Mouse (Mus musculus) left cerebral cortex, adult 11 months (tissue): ENCODE measurements at regions not wholly inside any gene's neighbourhood (a gene's known extent, or its start where the extent isn't known, plus 50 kb on each side); places are given as distances from the start of the nearest gene placed in this dataset.
"Not testable (repeated sequence)": the region's sequence is repeated elsewhere in the genome, so short reads cannot be mapped to it uniquely, and the experiment has no call there.

Experiments used
- DNase-seq: peaks from one replicate; pipeline ENCODE4 v3.0.0; 2022; ENCODE audit warnings: low spot score

GRCm38 (mm10) chr2:147307488-147308386, 54.0 kb upstream of the Pax1 start:
- peak; percentile 48 for DNase-seq

GRCm38 (mm10) chr2:147306728-147307127, 55.0 kb upstream of the Pax1 start:
- no peak for DNase-seq

- DNase-seq = peak; percentile 60
Measured at GRCm38 (mm10) chr2:147305262-147305661, 56.5 kb upstream of the Pax1 start.

- DNase-seq = no peak
Measured at GRCm38 (mm10) chr2:147300503-147300902, 61.2 kb upstream of the Pax1 start.

- no peak for DNase-seq
Measured at GRCm38 (mm10) chr2:147299359-147299758, 62.4 kb upstream of the Pax1 start.

- peak; percentile 76 for DNase-seq
Measured at GRCm38 (mm10) chr2:147298499-147298896, 63.2 kb upstream of the Pax1 start.

GRCm38 (mm10) chr2:147297876-147298498, 63.7 kb upstream of the Pax1 start:
- no peak for DNase-seq

- DNase-seq = not testable (repeated sequence)
Measured at GRCm38 (mm10) chr2:147294926-147295325, 66.8 kb upstream of the Pax1 start.

GRCm38 (mm10) chr2:147293294-147293688, 68.4 kb upstream of the Pax1 start:
- DNase-seq = no peak

- no peak for DNase-seq
Measured at GRCm38 (mm10) chr2:147292387-147293293, 69.1 kb upstream of the Pax1 start.

GRCm38 (mm10) chr2:147283390-147283789, 78.3 kb upstream of the Pax1 start:
- no peak for DNase-seq

GRCm38 (mm10) chr2:147277636-147278035, 83.6 kb upstream of the Nkx2-2 start:
- DNase-seq = no peak

GRCm38 (mm10) chr2:147269171-147269570, 75.1 kb upstream of the Nkx2-2 start:
- no peak for DNase-seq

- DNase-seq = no peak
Measured at GRCm38 (mm10) chr2:147267901-147268300, 73.9 kb upstream of the Nkx2-2 start.

GRCm38 (mm10) chr2:147267257-147267656, 73.2 kb upstream of the Nkx2-2 start:
- no peak for DNase-seq

- peak; percentile 25 for DNase-seq
Measured at GRCm38 (mm10) chr2:147256696-147257095, 62.7 kb upstream of the Nkx2-2 start.

GRCm38 (mm10) chr2:147254944-147255343, 60.9 kb upstream of the Nkx2-2 start:
- no peak for DNase-seq

GRCm38 (mm10) chr2:147254137-147254536, 60.1 kb upstream of the Nkx2-2 start:
- DNase-seq = no peak

- DNase-seq = no peak
Measured at GRCm38 (mm10) chr2:147247981-147248514, 54.0 kb upstream of the Nkx2-2 start.

- DNase-seq = no peak
Measured at GRCm38 (mm10) chr2:147247238-147247637, 53.2 kb upstream of the Nkx2-2 start.

GRCm38 (mm10) chr2:147244406-147244805, 50.4 kb upstream of the Nkx2-2 start:
- no peak for DNase-seq
